Mouse (Mus musculus) E14TG2a.4 (cell line): Measurements from ENCODE around the gene Dync1i1.

Experiments
- H3K27me3 ChIP-seq: 2 replicates; pipeline ENCODE4 v1.6.1; 2014; ENCODE audit warnings: low read length, control low read depth; ENCODE audit not compliant: insufficient read depth
- H3K36me3 ChIP-seq: 2 replicates; pipeline ENCODE4 v1.6.1; 2014; ENCODE audit warnings: low read length, control low read depth; ENCODE audit not compliant: insufficient read depth
- H3K4me1 ChIP-seq: replicated peaks from 2 replicates; pipeline ENCODE4 v1.6.1; 2014; ENCODE audit warnings: low read depth, low read length, control low read depth
- H3K4me3 ChIP-seq: replicated peaks from 2 replicates; pipeline ENCODE4 v1.5.1; 2014; ENCODE audit warnings: mild to moderate bottlenecking, low read length
- H3K9me3 ChIP-seq: 2 replicates; pipeline ENCODE4 v1.6.1; 2014; ENCODE audit warnings: low read length, control low read depth
- CTCF ChIP-seq: conservative IDR thresholded peaks from 2 replicates; pipeline ENCODE4 v1.5.1; 2014; ENCODE audit warnings: low read length
- NANOG ChIP-seq: IDR thresholded peaks from 2 replicates; pipeline ENCODE4 v1.6.1; 2014; ENCODE audit warnings: borderline replicate concordance, low read length, mixed read lengths
- POU5F1 ChIP-seq: IDR thresholded peaks from 2 replicates; pipeline ENCODE4 v1.6.1; 2014; ENCODE audit warnings: low read length, borderline replicate concordance

The Dync1i1 gene

DNA sequence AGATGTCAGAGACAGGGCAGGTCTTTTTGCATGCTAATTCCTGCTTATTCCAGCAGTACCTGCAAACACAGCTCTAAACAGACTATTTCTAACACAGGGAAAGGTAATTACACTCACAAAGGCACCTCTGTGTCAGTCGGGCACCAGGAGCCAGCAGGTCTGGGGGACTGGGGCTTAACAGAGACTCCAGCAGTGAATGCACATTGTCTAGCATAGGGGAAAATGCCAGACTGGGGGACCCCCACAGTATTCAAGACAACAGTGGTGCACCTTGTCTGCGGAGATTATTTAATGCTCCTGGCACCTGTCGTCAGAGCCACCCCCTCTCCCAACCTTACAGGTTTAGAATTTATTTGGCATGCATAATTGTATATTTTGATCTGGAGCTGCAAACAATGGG lies 333.1 kb downstream of the Dync1i1 start:
- Histone ChIP-seq H3K4me1 (peaks cover 27% of the 10 kb centered on the region), H3K4me3 (no peak overlapping the region), H3K9me3 (no peaks in the 10 kb centered on the region), H3K27me3 (no peaks in the 10 kb centered on the region), H3K36me3 (peaks cover 9% of the 10 kb centered on the region; the same call in 1 of the 2 replicates)
- TF ChIP-seq POU5F1: no peak
- no peak for TF ChIP-seq NANOG
- no peak for TF ChIP-seq CTCF

GRCm38 (mm10) chr6:6067201-6067600 lies 341.8 kb downstream of the Dync1i1 start:
- peaks cover 44% of the 10 kb centered on the region for H3K36me3 ChIP-seq
- H3K4me1 ChIP-seq: peaks cover 27% of the 10 kb centered on the region
- H3K9me3 ChIP-seq: no peaks in the 10 kb centered on the region
- no peak for TF ChIP-seq NANOG
- TF ChIP-seq CTCF: no peak
- TF ChIP-seq POU5F1: no peak
- H3K27me3 ChIP-seq: peaks cover 21% of the 10 kb centered on the region
- H3K4me3 ChIP-seq: no peak overlapping the region

DNA sequence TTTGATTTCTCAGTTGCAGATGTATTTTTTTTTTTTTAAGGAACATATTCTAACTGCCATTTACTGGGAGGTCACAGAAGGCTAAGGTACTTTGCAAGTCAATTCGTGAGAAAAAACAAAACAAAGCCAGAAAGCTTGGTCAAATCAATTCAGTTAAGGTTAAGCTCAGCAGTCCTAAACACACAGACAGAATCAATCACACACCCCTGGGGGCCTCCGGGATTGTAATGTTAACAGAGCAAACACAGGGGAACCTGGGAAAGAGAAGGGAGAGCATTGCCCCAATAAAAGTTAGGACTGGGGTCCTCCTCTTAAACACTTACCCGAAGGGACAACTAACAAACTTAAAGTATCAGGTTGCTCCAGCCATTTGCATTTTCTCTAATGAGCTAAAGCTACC lies 344.6 kb downstream of the Dync1i1 start:
- no peak overlapping the region for H3K4me3 ChIP-seq
- H3K4me1 ChIP-seq: peaks cover 27% of the 10 kb centered on the region
- peaks cover 44% of the 10 kb centered on the region for H3K36me3 ChIP-seq
- peak; percentile 87 for TF ChIP-seq NANOG
- no peak for TF ChIP-seq CTCF
- H3K27me3 ChIP-seq: peaks cover 21% of the 10 kb centered on the region
- H3K9me3 ChIP-seq: no peaks in the 10 kb centered on the region

DNA sequence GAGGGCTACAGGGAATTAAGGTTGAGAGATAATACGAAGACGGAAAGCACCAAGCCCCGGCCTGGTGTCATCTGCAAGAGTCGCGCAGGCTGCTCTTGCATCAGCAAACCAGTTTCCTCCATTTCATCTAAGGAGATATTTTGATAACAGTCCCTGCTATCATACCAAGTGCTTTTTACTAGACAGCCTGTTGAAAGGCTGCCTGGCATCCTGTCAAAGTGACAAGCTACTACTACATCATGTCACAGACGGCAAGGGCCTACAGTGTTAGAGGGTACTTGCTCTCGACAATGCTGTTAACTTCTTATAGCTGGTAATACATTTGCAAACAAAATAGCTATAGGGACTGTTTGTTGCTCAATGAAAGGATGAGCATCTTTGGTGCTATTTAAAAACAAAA lies 345.6 kb downstream of the Dync1i1 start:
- no peak for TF ChIP-seq CTCF
- peaks cover 21% of the 10 kb centered on the region for H3K27me3 ChIP-seq
- H3K36me3 ChIP-seq: peaks cover 38% of the 10 kb centered on the region
- H3K4me3 ChIP-seq: no peak overlapping the region
- H3K4me1 ChIP-seq: peaks cover 34% of the 10 kb centered on the region
- no peaks in the 10 kb centered on the region for H3K9me3 ChIP-seq

- H3K4me1 ChIP-seq: peaks cover 15% of the 10 kb centered on the region
- no peak overlapping the region for H3K4me3 ChIP-seq
- no peaks in the 10 kb centered on the region; the same call in 1 of the 2 replicates for H3K27me3 ChIP-seq
- no peaks in the 10 kb centered on the region for H3K9me3 ChIP-seq
- H3K36me3 ChIP-seq: peaks cover 54% of the 10 kb centered on the region
- TF ChIP-seq NANOG (no peak), POU5F1 (no peak), CTCF (no peak)
These were observed 350.6 kb downstream of the Dync1i1 start for GRCm38 (mm10) chr6:6075940-6076447.

- Histone ChIP-seq H3K27me3 (no peaks in the 10 kb centered on the region), H3K9me3 (no peaks in the 10 kb centered on the region), H3K4me1 (peaks cover 7% of the 10 kb centered on the region), H3K4me3 (no peak overlapping the region), H3K36me3 (peaks cover 61% of the 10 kb centered on the region)
- TF ChIP-seq CTCF: no peak
- no peak for TF ChIP-seq POU5F1
- TF ChIP-seq NANOG: no peak
These were observed 351.8 kb downstream of the Dync1i1 start for GRCm38 (mm10) chr6:6077234-6077633.
